Mouse (Mus musculus): ENCODE measurements around the gene Mgat5.

Mgat5 gene

DNA sequence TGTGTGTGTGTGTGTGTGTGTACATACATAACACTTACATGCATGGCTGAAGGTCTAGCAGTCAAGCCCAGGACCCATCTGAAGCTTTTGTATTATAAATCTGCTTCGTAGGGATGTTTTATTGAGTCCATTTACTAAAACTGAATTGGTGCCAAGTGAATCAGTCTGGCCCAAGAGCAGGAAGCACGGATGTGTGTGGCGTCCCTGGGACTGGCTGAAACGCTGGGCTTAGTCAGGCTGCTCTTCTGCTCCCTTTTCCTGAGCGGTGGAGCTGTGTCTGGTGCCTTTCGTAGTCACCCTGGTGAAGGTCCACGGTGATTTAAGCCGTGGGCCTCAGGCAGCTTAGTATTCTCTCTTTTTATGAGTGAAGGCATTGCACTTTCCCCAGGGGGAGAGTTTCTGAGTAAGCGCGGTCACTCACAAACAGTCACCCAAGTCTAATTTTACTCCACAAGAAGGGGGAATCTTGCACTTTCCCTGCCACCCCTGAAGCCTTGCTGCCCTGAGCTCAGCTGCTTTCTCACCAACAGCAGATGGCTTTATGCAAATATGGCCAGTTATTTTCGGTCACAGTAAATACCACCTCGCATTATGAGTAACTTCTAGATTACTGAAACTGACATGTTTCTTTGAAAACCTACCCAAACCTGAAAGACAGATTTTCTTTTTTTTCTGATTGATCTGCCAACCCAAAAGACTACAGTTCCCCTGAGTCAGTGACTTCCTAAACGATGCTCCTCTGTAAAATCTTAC is 176.1 kb downstream of the Mgat5 start:
- DNase-seq (ENCODE audit: low read depth, low spot score) = no peak

DNA sequence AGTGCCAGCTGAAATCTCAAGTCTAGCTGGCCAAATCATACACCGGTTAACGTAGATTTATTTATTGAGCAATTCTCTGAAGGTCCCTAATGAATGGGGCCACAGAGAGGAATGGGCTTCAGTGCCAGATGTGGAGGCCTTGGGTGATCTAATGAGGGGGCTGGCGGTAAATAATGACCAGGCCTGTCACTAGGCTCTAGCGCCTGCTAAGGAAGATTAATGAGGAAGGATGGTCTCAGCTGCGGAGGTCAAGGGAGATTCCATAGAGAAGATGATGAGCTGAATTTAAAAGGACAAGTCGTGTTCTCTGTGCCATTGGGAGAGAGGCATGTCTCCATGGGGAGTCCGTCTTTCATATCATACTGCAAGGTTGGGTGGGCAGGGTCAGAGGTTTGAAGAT is 178.3 kb downstream of the Mgat5 start:
- DNase-seq (ENCODE audit: low read depth, low spot score) = no peak

DNA sequence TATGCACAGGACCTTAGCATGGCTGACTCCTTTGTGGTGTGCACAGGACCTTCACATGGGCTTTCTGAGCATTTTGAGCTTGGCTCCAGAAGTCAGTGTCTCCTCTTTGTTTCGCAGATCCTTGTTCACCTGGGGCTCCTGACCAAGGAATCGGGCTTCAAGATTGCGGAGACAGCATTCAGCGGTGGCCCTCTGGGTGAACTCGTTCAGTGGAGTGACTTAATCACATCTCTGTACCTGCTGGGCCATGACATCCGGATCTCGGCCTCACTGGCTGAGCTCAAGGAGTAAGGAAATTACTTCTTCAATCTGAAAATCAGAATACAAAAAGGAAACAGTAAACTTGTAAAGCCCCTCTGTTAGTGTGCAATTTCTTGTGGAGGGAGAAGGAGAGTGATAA is 182.4 kb downstream of the Mgat5 start:
- no peak for DNase-seq (ENCODE audit: low read depth, low spot score)

DNA sequence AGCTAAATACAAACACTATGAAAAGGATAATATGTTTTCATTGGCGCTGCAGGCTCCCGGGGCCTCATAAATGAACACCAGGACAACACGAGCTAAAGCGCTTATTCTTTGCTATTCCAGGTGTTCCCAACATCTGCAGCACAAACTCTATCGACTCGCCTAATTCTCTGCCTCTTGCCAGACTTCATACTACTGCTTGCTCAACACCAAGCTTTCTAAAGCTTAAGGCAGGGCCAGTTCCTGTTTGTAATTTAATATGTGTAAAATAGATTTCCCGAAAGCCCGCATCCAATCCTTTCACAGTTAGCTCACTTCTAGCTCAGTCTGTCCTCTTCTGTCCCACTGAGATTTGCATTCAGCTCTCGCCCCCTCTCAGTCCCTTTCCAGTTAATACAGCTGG is 182.8 kb downstream of the Mgat5 start:
- no peak for DNase-seq (ENCODE audit: low read depth, low spot score)

DNA sequence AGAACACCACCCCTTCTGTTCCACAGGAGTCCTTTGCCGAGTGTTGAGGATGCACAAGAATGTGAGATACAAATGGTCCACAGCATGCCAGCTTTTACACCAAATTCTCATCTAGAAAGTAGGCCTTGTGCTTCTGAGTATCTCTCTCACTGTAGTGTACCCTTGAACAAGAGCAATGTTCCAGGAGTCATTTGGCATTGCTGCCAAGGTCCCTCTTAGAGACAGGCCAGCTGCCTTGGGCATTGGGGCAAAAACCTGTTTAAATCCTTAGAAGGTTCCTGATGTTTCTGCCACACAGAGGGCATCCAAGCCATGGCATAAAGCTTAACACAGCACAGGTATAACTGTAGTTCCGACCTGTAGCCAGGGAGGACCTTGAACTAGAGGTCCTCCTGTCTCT is 189.9 kb downstream of the Mgat5 start:
- no peak for DNase-seq (ENCODE audit: low read depth, low spot score)

DNA sequence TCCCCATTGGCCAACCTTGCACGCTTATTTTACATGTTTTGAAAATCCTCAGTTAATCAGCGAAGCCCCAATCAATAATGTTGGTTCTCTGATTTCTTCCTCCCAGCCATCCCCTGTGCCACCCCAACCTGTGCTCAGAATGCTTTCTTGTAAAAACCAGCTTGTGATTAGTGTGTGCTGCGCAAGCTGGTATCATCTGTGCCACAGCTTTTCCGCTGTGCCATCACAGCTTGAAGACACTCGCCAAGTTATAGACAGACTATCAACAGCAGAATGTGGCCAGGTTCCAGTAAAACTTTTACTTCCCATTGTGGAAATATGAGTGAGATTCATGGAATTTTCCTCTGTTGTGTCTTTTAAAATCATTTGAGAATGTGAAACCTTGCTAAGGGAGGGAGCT is 190.9 kb downstream of the Mgat5 start:
- DNase-seq (ENCODE audit: low read depth, low spot score) = no peak

GRCm38 (mm10) chr1:127396569-127397349 is 191.9 kb downstream of the Mgat5 start:
- DNase-seq (ENCODE audit: low read depth, low spot score) = no peak

GRCm38 (mm10) chr1:127397396-127397795 is 192.6 kb downstream of the Mgat5 start:
- no peak for DNase-seq (ENCODE audit: low read depth, low spot score)

- no peak for DNase-seq (ENCODE audit: low read depth, low spot score)
These were observed 193.4 kb downstream of the Mgat5 start for GRCm38 (mm10) chr1:127398186-127398585.

- no peak for DNase-seq (ENCODE audit: low read depth, low spot score)
These were observed 195.4 kb downstream of the Mgat5 start for GRCm38 (mm10) chr1:127400198-127400597.

GRCm38 (mm10) chr1:127400666-127401065 is 195.9 kb downstream of the Mgat5 start:
- no peak for DNase-seq (ENCODE audit: low read depth, low spot score)

- DNase-seq (ENCODE audit: low read depth, low spot score) = no peak
These were observed 199.8 kb downstream of the Mgat5 start for GRCm38 (mm10) chr1:127404655-127405054.

- no peak for DNase-seq (ENCODE audit: low read depth, low spot score)
These were observed 204.2 kb downstream of the Mgat5 start for GRCm38 (mm10) chr1:127408957-127409423.

GRCm38 (mm10) chr1:127409512-127409911 is 204.7 kb downstream of the Mgat5 start:
- no peak for DNase-seq (ENCODE audit: low read depth, low spot score)

DNA sequence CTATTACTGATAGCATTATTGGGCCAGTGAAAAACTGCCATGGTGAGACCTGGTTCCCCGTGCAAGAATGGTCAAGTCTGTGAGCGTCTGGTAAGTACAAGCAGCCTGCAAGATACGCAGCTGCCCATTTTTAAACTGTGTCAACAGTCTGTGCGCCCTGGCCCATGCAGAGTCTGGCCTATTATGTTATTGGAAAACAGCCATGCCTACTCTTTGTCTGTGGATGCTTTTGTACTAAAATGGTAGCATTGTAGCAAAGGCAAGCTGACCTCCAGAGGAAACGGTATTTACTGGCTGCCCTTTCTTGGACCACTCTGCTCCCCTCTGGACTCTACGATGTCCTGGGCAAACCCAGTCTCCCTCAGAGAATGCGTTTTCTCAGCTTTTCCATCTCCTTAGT is 209.7 kb downstream of the Mgat5 start:
- DNase-seq (ENCODE audit: low read depth, low spot score) = no peak

DNA sequence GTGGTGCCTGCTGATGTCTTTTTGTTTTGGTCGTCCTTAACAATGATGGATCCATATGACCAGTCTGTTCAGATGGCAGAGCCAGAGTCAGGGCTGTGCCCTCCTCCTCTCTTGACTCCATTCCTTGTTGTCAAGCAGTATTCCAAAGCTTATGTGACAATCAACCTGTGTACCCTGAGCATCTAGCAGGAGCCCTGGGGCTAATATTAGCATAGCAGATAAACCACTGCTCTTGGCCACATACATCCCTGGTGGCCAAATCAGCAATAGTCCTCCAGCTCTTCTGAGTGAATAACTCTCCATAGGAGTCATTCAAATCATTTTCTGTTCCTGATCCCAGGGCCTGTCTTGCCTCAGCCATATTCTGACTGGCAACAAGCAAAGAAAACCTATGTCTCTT is 211.1 kb downstream of the Mgat5 start:
- no peak for DNase-seq (ENCODE audit: low read depth, low spot score)

DNA sequence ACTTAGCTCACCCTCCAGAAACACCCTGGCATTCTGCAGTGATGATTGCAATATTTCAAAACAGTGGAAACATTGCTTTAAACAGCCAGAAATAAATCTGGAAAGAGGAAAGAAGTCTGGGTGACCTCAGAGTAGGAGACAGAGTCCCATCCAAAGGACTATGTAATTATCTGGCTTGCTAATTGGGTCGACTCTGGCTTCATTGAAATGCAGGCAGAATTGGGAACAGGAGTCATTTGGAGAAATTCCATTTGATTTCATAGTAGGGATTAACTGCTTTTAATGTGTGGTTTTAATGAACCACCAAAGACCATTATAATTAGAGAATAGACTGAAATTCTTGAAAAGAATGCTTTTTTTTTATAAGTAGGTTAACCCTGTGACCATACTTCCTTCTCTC is 212.2 kb downstream of the Mgat5 start:
- DNase-seq (ENCODE audit: low read depth, low spot score) = no peak

GRCm38 (mm10) chr1:127418916-127419575 is 214.2 kb downstream of the Mgat5 start:
- DNase-seq (ENCODE audit: low read depth, low spot score) = no peak

DNA sequence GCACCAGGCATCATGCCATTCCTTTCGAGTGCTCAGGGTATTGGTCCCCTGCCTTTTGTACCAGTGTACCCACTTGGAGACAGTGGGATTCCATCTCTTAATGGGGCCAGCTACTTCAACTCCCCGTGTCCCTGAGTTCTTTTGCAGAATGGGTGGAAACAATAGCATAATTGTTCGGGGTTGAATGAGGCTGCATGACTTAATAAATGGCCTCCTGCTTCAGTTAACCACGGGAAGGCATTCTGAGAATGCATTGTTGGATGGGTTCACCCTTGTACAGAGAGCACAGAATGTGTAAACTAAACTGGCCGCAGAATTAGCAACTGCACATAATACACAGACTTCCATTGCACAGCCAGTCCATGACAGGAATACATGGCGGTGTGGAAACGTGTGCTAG is 214.8 kb downstream of the Mgat5 start:
- DNase-seq (ENCODE audit: low read depth, low spot score) = no peak

DNA sequence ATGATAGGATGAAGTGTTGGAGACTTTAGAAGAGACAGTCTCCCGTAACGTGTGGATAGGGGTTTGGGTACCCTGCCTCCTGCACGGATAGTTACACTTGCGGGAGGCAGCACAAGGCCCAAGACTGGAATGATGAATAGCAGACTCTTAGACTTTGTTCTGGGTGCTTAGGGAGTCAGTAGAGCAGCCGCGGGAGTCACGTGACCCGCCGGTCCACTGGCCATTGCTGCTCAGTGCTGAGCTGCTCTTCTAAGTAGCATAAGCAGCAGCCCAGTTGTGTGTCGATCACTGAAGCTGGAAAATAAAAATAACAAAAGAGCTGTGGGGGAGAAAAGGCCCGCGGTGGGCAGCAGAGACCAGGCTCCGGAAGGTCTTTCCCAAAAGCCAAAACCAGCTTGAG is 215.6 kb downstream of the Mgat5 start:
- no peak for DNase-seq (ENCODE audit: low read depth, low spot score)

DNA sequence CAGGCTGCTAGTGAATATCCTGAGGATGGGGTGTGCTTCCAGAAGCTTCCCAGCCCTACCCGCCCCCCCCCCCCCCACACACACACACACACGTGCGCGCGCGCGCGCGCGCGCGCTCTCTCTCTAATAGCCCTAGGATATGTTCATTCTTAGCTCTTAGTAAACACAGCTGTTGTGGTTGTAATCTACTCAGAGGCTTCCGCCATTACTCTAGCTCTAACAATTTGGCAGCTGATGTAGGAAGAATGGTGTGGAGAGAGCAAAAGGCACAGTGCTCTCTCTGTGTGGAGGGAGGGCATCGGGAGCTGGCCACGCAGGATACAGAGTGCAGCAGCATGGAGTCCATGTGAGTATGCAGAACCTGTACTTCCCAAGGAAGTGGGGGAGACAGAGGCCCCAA is 216.0 kb downstream of the Mgat5 start:
- no peak for DNase-seq (ENCODE audit: low read depth, low spot score)

GRCm38 (mm10) chr1:127422565-127422964 is 217.8 kb downstream of the Mgat5 start:
- no peak for DNase-seq (ENCODE audit: low read depth, low spot score)
